Mouse (Mus musculus): Measurements from ENCODE around the gene Oxct2b.
A peak's percentile ranks its signal among the peaks of the same experiment; 100 is the strongest.
"Not testable (repeated sequence)": the region's sequence is repeated elsewhere in the genome, so short reads cannot be mapped to it uniquely, and the experiment has no call there.

The Oxct2b gene

DNA sequence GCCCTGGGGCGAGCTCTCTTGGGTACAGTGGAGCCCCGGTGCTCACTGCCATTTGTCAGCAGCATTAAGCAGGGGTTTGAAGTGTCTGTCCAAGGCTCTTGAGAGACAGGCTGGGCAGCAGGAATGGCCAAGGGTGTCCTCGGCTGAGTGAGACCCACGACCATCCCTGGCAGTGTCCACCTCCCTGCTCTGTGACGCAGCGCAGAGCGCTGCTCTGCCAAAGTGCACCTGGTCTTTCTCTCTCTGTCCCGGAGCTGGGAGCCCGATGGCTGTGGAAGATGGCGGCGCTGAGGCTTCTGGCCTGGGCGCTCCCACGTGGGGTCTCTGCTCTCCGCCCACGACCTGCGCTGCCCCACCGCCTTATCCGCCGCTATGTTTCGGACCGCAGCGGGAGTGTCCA, at the start of gene Oxct2b:
TSS of gene Oxct2b (plus strand) at position 256 of the 400 bp plus-strand sequence.
- no peak for DNase-seq

DNA sequence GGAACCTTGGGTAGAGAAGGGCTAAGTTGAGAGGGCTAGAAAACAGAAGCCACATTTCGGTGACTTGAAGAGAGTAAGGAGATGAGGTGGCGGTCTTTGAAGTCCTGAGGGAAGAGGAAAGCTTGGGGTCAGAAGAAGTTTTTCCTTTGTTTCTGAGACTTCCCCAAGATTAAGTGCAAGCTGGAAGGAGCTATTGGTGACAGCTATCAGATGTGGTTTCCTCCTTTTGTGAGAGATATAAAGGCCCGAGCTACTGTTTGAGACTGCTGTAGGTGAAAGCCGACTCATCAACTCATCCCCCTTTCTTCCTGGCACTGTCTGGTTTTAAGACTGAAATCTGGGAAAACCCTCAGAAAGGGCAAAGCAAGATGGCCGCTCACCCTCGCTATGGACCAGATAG, 47.4 kb upstream of the Oxct2b start:
- DNase-seq: no peak

DNA sequence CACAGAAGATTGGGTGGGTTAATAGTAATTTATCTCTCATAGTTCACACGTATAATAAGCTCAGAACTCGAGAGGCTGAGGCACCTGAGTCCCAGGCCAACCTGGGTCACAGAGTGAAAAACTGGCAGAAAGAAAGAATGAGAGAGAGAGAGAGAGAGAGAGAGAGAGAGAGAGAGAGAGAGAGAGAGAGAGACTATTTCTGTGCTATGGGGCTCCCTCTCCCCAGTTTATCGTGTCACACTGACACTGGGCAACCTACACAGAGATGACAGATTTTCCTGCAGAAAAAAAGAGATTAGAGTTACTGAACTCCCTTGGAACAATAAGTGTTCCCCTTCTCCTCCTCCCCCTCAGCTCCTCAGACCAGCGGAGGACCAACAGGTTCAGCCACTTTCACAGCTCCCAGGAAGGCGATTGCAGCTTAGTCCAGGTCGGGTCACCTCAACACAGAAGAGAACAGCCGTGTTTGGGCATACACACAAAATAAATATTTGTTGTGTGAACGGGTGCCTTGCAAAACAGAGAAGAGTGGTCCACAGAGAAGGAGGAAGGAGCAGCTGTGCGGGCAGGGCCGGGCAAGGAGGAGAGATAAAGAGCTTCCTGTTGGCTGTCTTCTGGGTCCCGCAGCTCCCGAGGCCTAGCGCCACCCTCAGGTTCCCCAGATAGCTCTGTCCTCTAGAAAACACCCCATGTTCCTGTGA, 44.6 kb upstream of the Oxct2b start:
- peak; percentile 69 for DNase-seq

DNA sequence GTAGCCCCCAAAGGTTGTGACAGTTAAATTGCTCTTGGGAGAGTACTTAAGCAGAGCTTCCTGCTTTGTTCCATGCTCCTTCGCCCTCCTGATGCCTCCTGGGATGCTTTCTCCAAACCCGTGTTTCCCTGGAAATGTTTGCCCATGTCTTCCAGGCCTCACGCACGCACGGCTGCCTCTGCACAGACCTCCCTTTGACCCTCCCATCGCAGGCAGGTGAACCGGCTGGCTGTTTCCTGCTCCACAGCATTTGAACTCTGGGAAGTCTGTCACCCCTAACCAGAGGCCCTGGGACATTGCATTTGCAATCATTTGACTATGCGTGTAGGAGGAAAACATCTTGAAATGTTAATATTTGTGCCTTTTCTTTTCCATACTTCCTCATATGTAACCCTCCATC, 39.1 kb upstream of the Oxct2b start:
- no peak for DNase-seq

DNA sequence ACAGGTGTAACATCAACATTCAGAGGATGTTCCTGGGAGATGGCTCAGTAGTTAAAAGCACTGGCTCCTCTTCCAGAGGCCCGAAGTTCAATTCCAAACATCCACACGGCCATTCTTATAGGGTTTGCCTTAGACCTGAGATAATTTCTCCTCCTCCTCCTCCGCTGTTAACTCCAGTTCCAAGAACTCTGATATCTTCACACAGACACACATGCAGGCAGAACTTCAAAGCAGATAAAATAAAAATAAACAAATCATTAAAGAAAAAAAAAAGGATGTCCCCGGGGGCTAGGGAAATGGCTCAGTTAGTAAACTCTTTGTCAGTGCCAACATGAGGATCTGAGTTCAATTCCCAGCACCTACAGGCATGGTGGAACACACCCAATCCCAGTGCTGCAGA, 37.8 kb upstream of the Oxct2b start:
- no peak for DNase-seq

DNA sequence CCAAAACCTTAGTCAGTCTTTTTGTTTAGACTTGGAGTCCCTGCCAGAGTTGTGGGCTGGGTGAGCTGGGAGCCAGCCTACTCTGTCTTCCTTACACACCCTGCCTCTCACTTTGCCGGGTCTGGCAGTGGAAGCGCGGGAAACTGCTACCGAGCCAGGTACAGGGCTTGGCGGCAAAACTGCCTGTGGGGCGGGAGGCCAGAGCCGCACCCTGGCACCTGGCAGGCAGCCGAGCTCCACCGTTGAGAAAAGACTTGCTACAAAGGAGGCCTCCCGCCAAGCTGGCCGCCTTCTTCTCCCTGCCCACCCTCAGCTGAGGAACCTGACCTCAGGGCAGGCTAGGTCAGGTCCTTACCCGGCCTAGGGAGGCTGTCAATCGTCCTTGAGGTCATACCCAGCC, 35.3 kb upstream of the Oxct2b start:
- peak; percentile 52 for DNase-seq

DNA sequence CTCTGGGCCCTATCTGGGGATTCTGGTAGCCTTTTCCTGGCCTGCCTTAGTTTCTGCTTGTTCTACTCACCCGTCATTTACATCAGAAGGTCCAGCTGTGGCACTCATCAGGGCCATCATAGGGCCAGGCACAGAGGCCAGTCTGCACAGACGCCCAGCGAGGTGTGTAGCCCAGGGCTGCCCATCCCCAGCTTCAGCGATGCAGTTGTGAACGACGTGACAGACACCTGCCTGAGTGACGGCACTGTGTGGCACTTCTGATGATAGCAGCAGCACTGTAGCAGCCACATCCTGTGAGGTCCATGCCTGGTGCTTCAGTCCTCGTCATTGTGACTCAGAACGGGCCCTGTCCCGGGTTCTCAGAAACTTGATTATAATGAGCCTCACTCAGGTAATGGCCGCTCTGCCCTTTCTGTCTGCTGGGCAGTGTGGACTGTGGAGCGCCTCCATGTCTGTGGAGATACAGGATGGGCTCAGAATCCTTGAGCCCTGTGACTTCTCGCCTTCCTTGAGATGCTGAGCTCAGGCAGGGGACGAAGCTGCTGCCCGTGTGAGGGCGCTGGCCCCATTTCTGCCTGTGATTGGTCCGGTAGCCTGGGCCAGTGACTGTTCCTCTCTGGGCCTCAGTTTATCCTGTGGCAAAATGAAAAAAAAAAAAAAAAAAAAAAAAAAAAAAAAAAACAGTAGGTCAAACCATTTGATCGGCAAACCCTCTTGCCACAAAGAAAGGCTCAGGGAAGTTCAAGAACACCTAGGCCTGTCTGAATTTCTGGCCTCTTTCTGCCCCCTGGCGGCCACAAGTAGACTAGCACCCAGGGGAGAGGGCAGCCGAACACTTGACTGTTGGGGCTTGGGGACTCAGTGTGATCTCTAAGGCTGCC, 33.5 kb upstream of the Oxct2b start:
- peak; percentile 68 for DNase-seq

DNA sequence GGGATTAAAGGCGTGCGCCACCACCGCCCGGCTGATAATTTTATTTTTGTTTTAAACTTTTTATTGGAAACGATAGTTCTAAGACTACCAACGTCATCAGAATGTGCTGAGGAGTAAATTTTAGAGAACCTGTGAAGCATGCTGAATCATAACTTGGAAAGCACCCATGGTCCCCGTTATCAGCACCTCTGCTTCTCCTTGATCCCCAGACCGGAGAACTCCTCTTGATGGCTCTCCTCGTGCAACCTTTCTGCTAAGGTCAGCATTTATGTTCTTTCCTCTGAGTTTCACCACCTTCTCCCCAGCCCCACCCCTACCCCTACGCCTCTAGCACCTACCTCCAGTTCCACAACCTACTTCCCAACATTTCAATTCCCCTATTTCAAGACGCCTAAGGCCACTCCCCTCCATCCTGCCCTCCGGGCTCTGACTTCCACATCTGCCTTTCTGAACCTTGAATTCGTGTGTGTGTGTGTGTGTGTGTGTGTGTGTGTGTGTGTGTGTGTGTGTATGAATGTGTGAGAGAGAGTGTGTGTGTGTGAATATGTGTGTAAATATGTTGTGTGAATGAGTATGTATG, 32.7 kb upstream of the Oxct2b start:
- no peak for DNase-seq

DNA sequence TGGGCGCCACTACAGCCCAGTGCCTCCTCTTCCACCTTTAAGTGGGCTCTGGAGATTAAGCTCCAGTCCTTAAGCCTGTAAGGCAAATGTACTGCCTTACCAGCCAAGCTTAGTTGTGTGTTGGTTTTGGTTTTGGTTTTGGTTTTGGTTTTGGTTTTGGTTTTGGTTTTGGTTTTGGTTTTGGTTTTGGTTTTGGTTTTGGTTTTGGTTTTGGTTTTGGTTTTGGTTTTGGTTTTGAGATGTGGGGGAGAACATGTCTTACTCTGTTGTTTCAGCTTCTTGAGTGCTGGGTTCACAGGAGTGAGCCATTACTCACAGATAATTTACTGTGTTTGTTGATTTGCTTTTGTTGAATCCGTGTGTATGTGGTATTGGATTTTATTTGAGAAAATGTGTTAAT, 30.8 kb upstream of the Oxct2b start:
- DNase-seq: no peak

DNA sequence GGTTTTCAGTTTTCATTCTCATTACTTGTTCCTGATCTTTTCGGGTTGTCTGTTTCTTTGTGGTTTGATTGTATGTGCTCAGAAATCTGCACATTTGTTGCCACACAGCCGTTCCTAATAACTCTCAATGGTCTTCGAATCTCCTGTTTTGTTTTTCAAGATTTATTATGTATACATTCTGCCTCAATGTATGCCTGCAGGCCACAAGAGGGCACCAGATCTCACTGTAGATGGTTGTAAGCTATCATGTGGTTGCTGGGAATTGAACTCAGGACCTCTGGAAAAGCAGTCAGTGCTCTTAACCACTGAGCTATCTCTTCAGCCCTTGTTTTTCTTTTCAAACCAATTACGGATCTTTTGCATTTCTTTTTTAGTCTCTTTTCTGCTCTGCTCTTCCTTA, 29.7 kb upstream of the Oxct2b start:
- DNase-seq: no peak

DNA sequence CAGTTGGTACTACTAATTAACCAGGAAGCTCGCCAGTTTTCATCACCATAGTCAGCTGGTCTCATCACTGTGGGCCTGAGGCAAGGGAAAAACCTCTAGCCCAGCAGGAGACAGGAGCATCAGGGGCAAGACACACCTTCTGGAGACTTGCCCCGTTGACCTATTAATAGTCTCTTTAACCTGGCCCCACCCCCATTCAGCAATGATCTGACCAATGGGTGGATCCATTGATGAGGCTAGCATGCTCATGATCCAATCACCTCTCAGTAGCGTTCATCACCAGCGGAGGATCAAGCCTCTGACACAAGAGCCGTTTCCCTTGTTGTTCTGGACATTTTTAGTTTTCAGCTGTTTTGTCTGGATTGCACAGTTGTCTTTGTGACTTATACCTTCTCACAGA, 23.4 kb upstream of the Oxct2b start:
- no peak for DNase-seq

DNA sequence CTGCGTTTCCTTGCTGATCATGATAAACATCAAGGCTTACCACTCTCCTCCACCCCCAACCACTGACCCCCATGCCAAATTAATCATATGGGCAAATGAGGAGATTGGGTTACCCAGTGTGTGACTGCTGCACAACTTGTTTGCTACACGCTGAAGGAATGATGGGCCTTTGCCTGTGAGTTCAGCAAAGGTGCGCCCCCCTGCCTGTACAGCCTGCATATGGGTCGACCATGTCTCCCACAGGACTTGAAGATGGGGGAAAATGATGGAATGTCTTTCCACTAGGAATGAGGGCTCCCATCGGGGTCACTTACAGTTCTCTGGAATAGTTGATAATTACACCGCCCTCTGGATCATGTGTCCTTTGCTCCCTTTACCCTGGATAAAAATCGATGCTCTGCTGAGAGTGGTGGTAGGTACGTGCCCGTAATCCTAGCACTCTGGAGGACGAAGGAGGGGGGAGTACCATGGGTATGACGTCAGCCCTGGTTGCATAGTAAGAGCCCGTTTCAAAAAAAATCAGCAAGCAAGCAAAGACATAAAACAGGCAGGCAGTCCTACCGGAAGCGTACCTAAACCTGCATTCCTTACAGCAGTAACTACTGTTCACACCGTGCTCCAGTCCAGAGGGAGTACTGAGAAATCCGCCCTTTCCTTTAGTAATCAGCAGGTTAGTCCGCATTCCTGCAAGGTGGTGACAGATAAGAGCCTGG, 22.8 kb upstream of the Oxct2b start:
- no peak for DNase-seq

DNA sequence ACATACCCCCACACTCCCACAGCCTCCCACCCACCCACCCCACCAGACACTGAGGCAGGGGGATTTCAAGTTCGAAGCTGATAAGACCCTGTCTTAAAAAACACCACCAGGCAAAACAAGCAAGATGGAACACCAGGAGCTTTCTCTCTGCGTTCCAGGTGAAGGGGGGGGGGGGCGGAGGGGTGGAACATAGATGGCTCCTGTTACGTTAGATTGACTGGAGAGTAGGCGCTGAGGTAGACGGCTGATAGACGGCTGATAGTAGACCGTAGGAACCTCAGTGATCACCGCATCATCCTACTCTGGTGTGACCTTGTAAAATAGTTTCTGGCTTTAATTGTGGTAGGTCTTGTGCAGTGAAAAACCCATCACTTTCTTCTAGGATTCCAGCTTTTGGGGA, 22.2 kb upstream of the Oxct2b start:
- DNase-seq: no peak

DNA sequence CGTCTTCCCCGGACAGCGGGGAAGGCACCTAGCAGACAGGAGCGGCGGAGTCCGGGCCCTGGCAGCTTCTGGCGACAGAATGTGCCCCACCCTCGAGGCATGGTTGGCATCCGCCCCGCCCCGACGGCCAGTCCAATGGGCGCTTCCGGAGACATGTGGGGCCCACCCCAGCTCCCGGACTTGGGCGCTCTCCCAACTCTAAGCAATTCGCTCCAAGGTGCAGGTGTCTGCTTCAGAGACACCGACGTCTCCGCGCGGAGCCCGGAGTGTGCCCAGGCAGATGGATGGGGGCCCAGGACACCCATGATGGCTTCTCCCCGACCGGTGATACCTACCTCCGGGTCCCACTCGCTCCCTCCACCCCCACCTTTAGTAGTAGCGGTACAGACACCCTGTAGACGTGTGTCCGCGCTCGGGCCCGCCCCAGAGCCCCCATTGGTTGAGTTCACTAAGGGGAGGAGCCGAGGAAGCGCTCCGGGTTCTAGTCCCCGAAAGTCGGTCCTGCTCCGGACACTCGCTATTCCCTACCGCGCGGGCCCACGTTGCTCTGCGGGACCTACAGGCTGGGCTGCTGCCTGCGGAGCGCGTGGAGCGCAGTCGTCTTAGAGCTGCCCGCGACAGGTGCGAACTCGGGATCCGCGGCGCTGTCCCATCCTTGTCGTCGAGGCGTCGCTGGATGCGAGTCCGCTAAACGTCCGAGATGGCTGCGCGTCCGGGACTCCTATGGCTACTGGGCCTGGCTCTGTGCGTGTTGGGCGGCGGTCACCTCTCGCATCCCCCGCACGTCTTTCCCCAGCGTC, 11.2 kb upstream of the Oxct2b start, which contains the start of gene Bmp8b:
TSS of gene Bmp8b (plus strand) at position 515 of the 800 bp plus-strand sequence.
- peak; percentile 32 for DNase-seq

DNA sequence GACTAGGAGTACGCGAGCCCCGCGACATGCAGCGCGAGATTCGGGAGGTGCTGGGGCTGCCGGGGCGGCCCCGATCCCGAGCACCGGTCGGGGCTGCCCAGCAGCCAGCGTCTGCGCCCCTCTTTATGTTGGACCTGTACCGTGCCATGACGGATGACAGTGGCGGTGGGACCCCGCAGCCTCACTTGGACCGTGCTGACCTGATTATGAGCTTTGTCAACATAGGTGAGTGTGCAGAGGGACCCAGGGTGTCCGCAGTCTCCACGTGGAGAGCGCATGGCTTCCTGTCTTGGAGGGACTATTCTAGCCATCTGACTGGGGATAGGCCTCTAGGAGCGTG, 10.6 kb upstream of the Oxct2b start:
- no peak for DNase-seq

DNA sequence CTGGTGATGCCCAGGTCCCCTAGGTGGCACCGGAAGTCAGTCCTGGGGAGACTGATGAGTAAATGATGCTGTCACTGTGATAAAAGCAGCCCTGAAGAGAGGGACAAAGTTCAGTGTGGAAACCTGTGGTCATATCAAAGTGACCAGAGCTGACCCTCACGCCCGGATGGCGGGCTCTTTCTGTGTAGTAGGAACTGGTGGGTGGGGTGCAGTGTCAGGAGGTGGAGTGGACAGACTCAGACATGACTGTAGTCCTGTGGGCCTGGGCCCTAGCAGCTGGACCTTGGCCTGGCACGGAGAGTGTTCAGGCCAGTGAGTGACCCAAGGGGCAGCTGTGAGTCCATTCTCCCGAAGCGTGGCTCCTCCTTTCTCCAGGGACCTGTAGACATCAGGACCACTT, 10.1 kb upstream of the Oxct2b start:
- not testable (repeated sequence) for DNase-seq

DNA sequence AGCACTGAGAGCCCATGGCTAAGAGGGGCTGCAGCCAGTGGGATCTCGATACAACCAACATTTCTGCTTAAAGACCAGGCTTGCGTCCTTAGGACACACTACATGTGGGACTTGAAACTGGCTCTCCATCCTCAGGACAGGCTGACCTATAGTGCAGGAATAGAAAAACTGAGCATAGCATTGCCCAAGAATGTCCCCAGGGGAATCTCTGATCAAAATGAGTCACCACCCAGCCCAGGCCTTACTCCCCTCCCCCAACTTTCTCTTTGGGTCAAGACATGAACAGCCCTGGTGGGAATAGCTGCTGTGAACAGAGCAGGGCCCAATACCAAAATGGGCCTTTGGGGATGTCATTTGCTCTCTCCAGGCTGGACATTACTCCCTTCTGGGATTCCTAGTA, 9.2 kb upstream of the Oxct2b start:
- DNase-seq: no peak

DNA sequence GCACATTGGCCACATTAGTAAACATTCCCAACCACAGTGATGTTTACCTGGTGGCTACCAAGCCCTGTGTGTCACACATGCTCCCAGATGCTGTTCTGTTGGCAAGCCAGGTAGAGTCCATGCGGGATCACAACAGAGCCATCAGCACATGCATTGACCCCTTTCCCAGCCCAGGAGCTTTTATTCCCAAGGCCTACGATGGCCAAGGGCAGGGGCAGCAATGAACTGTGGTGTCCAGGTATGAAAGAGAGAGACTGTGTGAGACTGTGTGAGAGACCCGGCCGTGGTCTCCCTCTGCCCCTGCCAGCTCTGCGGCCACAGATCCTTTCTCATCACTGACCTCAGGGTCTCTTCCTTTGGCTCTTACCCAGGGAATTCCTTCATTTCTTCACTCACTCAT, 8.0 kb upstream of the Oxct2b start:
- DNase-seq: no peak

DNA sequence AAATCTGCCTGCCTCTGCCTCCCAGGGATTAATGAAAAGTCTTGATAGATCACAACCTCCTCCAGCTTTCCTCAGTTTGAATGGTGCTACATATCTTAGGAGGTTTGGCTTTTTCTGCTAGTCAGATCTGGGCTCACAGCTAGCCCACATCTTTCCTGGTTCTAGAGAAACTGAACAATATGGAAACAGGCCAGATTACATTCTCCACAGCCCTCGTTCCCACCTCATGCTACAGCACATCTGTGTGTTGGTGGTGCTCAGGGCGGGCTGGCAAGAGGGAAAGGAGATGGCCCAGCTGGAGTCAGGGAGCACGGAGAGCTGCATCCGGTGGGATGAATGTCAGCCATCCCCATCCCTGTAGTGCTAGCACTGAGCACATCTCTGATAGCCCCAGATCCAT, 5.3 kb upstream of the Oxct2b start:
- no peak for DNase-seq

DNA sequence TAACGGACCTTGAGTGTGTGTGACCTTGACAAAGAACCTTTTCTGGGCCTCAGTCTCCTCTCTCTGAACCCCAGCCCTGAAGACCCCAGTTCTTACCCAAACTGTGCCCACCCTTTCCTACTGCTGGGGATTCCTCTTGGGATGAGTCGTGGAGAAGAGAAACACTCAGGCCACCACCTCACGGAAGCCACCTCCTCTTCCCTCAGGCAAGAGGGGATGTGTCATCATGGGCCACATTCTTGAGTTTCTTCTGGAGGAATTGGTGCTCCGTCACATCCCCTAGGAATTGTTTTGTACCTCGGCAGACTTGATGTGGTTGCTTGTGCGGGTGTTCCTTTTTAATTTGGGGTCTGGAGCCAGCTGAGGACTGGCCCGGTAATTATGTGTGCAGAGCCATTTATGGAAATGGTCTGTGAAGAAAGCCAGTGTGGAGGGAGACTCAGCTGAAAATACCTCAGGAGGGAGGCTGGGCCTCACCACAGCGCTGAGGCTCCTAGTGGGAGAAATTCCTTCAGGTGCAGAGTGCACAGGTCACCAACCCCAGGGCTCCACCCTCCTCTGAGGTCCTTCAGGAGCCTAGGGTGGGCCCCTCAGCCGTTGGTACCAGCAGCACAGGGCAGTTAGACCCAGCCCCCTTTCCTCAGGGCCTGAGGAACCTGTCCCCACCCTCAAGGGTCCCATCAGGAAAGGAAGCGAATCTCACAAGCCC, 4.6 kb upstream of the Oxct2b start:
- DNase-seq: not testable (repeated sequence)

DNA sequence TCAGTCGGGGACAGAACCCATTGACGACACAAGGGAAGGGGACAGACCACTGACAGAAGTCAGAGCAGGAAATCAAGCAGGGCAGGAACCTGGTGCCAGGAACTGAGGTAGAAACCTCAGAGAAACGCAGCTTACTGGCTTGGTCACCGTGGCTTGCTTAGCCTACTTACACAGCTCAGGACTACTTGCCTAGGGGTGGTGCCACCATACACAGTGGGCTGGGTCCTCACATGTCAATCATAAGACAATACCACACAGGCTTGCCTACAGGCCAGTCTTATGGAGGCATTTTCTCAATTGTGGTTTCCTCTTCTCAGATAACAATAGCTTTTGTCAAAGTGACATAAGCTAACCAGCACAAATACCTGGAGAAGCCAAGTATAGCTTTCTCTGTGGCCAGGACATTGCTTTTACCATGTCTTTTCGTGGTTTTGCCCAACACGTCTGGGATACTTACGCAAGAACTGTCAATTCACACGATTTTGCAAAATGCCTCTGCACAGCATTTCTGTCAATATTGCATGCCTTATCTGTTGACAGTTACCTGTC, 3.8 kb upstream of the Oxct2b start:
- DNase-seq: no peak

DNA sequence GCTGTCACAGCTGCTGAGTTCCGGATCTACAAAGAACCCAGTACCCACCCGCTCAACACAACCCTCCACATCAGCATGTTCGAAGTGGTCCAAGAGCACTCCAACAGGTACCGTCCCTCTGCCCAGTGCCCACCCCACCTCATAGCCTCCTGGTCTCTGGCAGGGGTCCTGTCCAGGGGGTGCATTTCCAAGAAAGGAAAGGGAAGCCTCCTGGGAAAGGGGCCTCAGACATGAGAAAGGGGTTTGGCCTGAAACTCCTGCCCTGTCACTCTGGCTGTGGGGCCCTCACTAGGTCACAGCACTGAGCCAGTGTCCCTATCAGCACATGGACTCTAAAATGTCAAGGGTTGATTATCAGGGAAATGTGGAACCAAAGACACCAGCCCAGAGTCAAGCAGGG, 1.4 kb upstream of the Oxct2b start:
- not testable (repeated sequence) for DNase-seq
